Mouse (Mus musculus) erythroid progenitor cell, adult 5-6 weeks (primary cell): ENCODE results near the gene Fbxl16. TPM values are rescaled to one million over a fixed set of nuclear protein-coding genes. Genes with fewer than 3 reads are reported as not detected.
A peak's percentile ranks its signal among the peaks of the same experiment; 100 is the strongest.

Experiments used
- ATAC-seq: replicated peaks from 2 replicates; pipeline ENCODE4 v1.8.0; 2016; ENCODE audit warnings: moderate number of reproducible peaks, mild to moderate bottlenecking, moderate TSS enrichment, inconsistent platforms; ENCODE audit not compliant: poor library complexity, low FRiP score, severe bottlenecking
- total RNA-seq, 2 experiments: library from RNA; stranded (forward) in 1 of 2; stranded (reverse) in 1 of 2; fragments of 150-400 nt in 1 of 2; fragments of 186-747, 209-891 nt in 1 of 2; gene quantifications; 2 replicates each; pipeline versions ENCODE4 v1.2.3 to v1.2.4; 2015 to 2017; ENCODE audit warnings: low replicate concordance in 2 of 2

Gene Fbxl16
- total RNA-seq, 2 experiments from 2014 or later, result not detected

DNA sequence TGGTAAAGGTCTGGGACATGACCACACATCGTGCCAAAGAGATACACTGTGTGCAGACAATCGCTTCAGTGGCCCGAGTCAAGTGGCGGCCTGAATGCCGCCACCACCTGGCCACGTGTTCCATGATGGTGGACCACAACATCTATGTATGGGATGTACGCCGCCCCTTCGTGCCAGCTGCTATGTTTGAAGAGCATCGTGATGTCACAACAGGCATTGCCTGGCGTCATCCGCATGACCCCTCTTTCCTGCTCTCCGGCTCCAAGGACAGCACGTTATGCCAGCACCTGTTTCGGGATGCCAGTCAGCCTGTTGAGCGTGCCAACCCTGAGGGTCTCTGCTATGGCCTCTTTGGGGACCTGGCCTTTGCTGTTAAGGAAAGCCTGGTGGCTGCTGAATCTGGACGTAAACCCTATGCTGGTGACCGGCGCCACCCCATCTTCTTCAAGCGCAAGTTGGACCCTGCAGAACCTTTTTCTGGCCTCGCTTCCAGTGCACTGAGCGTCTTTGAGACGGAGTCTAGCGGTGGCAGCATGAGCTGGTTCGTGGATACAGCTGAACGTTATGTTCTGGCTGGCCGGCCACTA is 17.2 kb downstream of the Fbxl16 start:
- ATAC-seq, result no peak

DNA sequence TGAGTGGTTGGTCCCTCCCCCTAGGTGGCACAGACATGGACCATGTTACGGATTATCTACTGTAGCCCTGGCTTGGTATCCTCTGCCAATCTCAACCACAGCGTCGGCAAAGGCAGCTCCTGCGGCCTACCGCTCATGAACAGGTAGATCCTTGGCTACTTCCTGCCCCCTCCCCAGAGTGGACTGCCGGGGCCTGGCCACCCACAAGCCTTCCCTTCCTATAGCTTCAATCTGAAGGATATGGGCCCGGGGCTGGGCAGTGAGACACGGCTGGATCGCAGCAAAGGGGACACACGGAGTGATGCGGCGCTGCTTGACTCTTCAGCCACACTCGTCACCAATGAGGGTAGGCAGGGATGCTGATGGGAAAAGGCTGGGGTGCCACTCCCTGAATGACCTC is 18.1 kb downstream of the Fbxl16 start:
- ATAC-seq, result no peak

DNA sequence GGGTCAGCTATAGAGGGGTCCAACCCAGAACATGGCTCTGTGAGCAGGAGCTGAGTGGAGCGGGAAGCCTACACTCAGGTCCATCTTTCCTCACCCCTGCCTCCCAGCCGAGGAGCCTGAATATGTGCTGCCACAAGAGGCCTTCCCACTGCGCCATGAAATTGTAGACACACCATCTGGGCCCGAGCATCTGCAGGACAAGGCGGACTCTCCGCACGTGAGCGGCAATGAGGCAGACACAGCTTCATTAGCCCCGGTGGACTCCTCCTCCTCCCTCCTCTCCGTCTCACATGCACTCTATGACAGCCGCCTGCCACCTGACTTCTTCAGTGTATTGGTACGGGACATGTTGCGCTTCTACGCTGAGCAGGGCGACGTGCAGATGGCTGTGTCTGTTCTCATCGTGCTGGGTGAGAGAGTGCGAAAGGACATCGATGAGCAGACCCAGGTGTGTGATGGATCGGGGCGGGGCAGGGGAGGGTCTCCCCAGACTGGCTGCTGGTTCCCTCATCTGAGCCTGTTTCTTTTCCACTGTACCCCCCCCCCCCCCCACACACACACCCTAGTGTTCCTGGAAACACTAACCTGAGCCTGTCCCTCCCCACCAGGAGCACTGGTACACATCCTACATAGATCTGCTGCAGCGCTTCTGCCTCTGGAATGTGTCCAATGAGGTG is 18.8 kb downstream of the Fbxl16 start:
- ATAC-seq, result no peak

DNA sequence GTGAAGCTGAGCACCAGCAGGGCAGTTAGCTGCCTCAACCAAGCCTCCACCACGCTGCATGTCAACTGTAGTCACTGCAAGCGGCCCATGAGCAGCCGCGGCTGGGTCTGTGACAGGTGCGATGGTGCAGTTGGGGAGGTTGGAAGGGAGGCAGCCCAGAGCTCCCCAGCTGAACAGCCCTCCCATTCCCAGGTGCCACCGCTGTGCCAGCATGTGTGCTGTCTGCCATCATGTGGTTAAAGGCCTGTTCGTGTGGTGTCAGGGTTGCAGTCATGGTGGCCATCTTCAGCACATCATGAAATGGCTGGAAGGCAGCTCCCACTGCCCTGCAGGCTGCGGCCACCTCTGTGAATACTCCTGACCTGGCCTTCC is 19.3 kb downstream of the Fbxl16 start:
- ATAC-seq, result no peak

DNA sequence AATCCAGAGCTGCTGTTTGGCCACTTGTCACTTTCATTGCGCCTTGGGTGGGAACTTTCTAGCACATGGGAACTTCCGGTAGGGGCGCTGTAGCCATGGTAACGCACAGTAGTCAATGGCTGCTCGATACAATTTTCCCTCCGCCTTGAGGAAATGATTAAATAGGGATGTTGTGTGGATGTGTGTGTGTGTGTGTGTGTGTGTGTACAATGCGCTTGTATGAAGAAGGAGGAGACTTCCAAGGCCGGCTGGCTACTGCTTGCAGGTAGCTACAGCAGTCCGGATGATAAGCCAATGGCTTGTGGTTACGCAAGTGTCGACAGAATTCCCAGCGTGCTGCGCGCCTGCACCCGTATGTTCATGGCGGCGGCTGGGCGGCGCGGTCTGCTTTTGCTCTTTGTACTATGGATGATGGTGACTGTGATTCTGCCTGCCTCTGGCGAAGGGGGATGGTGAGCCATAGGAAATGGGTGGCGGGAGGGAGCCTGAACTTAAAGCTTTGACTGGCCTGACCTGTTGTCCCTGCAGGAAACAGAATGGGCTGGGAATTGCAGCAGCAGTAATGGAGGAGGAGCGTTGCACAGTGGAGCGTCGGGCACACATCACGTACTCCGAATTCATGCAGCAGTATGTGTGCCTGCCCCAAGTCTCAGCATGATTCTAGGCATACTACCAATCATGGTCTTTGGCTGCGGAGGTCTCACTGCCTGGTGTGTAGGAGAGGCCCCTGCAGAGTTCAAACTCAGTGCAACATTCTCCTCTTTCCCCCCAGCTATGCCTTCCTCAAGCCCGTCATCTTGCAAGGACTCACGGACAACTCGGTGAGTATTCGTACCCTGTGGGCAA is 20.1 kb downstream of the Fbxl16 start, which contains the start of gene Jmjd8:
Gene Jmjd8, plus strand, starts transcription at position 156 of the 846 bp plus-strand sequence.
- peak; percentile 62 for ATAC-seq

DNA sequence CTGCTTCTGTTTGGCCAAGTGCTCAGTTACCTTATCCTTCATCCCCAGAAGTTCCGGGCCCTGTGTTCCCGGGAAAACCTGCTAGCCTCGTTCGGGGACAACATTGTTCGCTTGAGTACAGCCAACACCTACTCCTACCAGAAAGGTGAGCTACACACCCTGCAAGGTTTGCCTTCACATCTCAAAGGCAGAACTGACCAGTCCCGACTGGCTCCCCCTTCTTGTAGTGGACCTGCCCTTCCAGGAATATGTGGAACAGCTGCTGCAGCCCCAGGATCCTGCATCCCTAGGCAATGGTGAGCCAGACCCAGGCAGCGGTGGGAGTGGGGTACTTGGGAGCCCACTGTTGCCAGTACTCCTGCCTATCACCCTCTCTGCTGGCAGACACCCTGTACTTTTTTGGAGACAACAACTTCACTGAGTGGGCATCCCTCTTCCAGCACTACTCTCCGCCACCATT is 20.7 kb downstream of the Fbxl16 start:
- no peak for ATAC-seq

DNA sequence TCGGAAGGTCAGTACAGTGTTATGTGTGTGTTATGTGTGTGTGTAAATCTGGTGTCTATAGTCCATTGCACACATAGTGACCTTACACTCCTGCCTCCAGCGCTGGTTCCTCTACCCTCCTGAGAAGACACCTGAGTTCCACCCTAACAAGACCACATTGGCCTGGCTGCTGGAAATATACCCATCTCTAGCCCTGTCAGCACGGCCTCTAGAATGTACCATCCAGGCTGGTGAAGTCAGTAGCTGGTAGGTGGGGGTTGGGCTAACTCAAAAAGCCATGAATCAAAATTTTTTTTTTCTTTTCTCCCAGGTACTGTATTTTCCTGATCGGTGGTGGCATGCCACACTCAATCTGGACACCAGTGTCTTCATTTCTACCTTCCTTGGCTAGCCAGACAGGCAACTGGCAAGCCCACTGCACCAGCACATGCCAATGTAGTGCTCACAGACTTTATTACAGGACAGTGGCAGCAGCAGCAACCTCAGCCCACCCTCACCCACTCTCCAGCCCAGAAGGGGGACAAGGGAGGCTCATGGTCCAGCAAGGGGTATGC is 21.4 kb downstream of the Fbxl16 start:
- ATAC-seq, result no peak

DNA sequence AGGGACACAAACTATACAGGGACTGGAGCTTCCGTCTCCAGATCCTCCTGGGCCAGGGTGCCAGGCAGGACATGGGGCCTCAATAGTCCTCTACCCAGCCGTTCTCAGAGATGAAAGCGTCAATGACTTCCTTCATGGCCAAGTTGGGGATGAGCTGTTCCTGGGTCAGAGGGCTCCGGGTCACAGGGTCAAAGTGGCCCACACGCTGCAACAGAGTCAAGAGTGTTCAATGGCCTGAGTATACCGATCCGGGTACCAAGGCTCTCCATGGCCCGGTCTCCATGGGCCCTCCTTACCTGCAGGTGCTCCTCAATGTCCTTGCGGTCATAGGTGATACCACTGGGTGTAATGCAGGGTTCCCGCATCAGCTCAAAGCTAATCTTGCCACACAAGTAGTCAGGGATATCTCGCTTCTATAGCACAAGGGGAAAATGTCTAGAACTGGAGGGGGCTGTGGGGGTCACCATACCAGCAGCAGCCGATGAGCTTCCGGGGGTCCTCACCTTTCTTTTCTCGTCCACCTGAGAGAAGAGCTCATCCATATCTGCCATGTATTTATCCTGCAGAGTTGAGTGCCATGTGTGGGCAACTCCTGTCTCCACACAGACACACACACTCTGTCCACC is 22.0 kb downstream of the Fbxl16 start:
- no peak for ATAC-seq

DNA sequence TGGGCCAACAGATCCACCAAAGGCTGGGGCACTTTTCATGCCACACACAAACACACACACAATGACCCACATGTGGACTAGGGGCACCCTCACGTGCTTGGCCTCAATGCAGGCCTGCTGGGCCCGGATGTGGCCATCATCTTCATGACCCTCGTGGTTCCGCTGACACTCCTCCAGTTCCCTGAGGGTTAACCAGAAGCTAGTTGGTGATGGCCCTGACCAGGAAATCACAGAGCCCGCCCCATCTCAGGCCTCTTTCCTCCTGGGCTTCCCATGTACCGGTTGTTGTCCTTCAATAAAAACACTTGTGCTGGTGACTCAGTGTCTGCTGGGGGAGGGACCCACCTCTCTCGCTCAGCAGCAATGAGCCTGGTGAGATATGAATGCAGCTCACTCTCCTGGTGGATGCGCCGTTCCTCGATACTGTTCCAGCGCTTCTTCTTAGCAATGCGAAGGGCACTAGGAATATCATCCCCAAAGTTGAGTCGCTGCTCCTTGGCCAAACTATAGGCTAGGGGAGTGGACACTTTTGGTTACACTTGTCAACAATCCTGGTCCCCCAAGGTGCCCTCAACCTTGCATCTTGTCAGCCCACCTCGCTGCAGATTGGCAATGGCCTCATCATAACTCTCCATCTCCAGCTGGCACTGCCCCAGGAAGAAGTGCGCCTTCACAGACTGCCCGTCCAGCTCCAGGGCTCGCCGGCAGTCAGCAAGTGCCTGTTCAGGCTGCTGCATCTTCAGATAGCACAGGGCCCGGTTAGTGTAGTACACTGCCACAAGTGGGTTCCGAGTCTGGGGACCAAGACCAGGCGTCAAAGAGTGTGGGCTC is 22.8 kb downstream of the Fbxl16 start:
- no peak for ATAC-seq

DNA sequence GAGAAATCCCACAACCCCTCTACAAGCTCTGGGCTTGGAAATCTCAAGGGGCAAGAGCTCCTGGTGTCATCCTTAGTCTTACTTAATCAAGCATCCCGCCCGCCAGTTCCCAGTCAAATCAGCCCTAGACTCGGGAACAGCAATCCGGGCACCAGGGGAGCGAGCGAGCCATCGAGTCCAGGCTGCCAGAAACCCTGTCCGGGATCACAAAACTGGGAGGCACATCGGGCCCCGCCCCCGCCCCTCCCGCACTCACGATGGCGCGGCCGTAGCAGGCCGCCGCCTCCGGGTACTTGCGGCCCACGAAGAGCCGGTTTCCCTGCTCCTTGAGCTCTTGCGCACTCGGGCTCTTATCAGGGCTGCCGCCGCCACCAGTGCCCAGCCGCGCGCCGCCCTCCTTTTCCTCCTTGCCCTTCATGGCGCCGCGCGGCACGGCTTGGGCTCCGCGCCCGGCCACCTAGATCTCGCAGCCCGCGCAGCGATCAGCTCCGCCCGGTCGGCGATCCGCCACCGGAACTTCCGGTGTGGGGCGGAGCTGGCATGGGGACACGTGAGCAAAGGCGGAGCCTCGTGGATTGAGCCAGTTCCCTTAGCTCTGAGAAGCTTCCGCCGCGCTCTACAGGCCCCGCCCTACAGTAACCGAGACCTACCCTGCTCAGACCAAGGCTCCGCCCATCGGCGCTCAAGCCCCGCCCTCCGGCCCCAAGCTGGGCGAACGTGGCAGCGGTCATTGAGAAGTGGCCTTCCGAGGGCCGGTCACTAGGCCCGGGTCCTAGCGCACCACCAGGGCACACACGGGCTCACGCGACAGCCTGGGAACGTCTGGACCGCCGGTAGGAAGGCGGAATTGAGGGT is 23.8 kb downstream of the Fbxl16 start:
- ATAC-seq, result peak; percentile 80

DNA sequence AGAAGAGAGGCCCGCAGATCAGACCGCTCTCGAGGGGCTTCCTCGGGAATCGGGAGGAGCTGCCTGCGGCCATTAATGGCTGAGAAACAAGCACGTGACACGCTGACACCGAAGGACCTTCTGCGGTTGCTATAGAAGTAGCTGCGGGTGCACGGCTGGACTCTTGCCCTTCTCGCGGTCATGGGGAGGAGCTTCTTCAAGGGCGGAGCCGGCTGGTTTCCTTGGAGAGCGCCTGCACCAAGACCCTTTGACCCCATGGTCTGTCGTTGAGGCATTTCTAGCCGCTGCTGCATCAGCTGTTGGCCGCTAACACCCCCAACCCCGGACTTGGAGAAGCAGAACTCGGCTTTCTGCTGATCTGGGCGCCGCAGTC is 24.4 kb downstream of the Fbxl16 start, which contains the start of gene Stub1:
Gene Stub1, minus strand, starts transcription at position 114 of the 373 bp plus-strand sequence.
- peak; percentile 54 for ATAC-seq

DNA sequence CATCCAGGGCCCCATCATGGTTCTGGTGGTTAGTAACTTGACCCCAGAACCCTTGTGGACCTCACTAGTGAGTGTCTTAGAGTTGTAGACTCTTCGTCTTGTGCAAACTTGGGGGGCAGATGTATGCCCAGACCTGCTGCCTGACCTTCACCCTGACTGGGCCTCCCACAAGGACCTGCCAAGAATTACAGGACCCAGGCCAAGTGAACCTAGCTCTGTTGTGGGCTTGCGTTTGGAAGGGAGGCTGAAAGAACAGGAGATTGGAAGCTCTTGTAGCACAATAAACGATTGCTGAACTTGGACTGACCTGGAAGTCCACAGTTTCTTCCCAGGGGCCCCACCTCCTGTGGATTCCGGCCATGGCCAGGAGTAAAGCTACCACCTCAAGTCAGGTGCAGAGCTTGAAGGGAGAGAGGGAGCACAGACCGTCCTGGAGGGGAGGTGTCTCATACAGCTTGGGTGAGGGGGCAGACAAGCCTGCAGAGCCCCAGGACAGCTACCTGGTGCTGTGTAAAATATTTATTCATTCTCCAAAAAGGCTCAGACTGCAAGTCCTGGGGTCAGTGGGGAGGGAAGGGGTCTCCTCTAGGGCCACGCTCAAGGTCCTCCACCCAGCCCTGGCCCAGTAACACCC is 25.2 kb downstream of the Fbxl16 start:
- ATAC-seq, result no peak

DNA sequence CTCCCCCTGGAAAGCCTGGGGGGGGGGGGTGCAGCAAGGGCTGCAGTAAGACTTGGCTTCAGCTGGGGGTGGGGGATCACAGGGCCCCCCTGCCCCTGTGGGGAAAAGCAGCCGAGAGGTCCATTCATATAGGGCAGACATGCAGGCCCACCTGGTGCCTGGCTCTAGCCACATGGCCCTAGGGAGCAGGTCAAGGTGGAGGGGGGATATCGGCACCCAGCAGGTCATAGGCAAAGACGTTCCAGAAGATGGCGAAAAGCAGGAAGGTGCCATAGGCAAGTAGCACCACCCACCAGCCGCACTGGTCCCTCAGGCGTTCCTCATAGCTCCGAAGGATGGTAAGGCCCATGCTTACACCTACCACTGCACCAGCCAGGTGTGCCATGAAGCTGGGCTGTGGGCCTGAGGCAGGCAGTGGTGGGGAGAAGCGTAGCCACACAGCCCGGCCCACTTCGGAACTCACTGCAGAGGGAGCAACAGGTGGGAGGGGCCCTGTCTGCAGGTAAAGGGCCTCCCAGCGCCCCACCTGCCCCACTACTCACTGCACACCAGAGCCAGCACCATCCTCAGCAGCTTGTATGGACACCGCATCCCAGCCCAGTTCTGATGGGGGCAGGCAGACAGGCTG is 25.8 kb downstream of the Fbxl16 start:
- no peak for ATAC-seq

DNA sequence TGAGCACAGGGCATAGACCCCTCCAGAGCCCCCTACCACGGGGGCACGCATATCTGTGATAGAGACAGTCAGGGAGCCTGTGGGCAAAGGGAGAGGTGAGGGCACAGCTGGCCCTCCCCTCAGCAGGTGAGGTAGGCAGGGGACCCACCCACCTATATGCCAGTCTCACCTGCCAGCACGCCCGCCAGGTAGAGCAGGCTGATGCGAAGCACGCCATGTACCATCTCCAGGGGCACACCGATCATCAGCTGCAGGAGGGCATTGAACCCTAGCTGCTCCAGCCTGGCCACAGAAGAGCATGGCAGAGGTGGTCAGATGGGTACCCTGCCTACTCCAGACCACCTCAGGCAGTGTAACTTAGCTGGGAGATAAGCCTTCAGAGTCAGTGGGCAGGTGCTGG is 26.4 kb downstream of the Fbxl16 start:
- no peak for ATAC-seq

DNA sequence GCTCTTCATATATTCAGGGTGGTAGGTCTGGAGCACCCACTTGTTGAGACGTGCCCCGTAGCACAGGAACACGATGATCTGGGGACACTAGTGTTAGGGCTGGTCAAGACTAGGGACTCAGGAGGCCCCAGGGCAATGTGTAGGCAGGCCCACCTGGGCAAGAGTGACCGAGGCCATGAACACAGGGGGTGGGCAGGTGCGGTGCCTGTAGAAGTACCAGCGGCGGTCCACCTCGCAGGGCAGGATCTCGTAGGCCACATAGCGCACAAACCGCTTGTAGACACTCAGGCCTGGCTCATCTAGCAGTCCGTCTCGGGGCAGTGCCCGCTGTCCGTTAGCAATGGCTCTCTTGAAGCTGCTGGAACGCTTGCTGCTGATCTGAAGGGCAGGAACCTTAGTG is 26.9 kb downstream of the Fbxl16 start:
- no peak for ATAC-seq

DNA sequence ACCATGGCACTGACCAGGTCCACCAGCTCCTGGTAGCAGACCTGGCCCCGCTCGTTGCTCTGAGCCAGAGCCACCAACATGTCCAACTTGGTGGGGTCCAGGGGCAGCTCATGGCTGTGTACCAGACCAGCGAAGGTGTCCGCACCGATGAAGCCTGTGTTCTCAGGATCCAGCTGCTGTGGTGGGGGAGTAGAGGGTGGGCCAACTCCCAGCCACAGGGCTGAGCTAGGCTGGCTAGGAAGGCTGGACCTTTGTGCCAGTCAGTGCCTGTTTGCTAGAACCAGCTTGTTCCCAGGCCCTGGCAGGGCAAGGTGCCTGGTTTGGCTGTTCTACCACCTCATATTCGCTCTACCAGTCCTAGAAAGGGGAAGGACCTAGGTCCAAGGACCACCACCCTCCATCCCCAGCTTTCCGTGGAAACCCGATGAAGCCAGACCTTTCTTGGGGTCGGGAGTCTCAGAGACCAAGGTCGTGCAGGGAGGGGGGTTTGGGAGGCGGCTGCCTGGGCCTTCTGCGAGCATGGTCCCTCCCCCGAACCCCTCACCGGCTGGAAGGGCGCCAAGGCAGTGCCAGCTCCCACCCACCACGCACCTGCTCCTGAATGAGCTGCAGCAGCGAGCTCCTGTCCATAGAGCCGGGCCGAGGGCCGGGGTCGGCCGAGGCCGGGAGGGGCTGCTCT is 27.7 kb downstream of the Fbxl16 start:
- no peak for ATAC-seq

DNA sequence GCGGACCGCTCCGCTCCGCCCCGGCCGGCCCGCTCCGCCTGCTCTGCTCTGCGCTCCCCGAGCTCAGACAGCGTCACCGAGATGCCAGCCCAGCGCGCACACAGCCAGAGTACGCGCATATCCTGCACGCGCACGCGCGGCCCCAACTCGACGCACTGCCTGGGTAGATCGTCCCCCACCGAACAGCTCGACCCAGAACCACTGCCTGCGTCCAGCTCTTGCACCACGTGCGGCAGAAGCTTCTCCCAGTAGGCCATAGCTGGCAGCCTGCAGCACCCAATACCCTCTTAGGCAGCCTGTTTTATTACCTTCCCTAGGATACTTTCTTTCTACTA is 28.2 kb downstream of the Fbxl16 start, which contains the start of gene Rhbdl1:
Gene Rhbdl1, minus strand, starts transcription at position 220 of the 335 bp plus-strand sequence.
- ATAC-seq, result no peak
